Mouse (Mus musculus) stomach, embryonic 14.5 days (tissue): ENCODE results near the gene Mcur1. TPM values are rescaled to one million over a fixed set of nuclear protein-coding genes. Genes with fewer than 3 reads are reported as not detected.

Experiments used
- polyA plus RNA-seq: library from polyadenylated mRNA; unstranded; fragments of >200 nt; fragmentation: Nextera tagmentation; extraction: Ambion mirVana; gene quantifications from 2 replicates; pipeline ENCODE4 v1.2.1, GENCODE M21; 2014

Gene Mcur1
- polyA plus RNA-seq, 1 experiment from 2014 or later: 14.9 TPM

Other genes starting within 250 kb of the Mcur1 start
- gene Sirt5, start 194.7 kb downstream of the Mcur1 start, polyA plus RNA-seq: 21.5 and 25.7 TPM in 2 replicates
- 140 and 147 TPM in 2 replicates for gene Nol7, start 161.8 kb downstream of the Mcur1 start, polyA plus RNA-seq
- gene Ranbp9, start 78.9 kb downstream of the Mcur1 start, polyA plus RNA-seq: 15.5 and 16.8 TPM in 2 replicates
- gene Rnf182, start 55.5 kb upstream of the Mcur1 start, polyA plus RNA-seq: 3.2 and 3.7 TPM in 2 replicates
- 12.4 and 14.9 TPM in 2 replicates for gene Cd83, start 224.6 kb upstream of the Mcur1 start, polyA plus RNA-seq